Comparison of ENCODE assay signal across 8 mouse cellular contexts in the genomic region with DNA sequence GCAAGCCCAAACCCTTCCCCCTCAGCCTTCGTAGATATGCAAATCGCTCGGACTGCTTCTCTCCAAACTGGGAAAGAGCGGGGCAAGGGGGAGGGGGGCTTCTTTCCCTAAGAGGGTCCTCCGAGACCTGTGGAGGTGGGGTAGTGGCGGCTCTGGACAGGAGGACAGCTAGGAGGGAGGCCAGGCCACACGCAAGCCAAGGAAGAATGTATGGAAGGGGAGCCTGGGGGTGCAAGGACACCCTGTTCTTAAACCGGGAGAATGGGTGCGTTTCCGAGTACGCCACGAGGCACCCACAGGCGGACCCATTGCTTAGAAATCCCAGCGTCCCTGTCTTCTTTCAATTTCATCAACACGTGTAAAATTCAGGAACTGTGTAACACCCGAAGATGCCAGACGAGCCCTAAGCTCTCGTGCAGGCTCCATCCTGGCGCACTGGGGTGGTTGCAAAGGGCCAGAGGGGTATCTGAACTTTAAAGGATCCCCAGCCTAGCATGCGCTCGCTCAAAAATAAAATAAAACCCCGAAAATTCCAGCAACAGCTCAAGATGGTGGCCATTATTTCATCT. TPM values are rescaled to one million over a fixed set of nuclear protein-coding genes. Genes with fewer than 3 reads are reported as not detected.
A peak's percentile ranks its signal among the peaks of the same experiment; 100 is the strongest.
DNase-seq lines count a peak whose midpoint lies in the region; ATAC-seq and TF ChIP-seq lines count a peak whose summit lies in the region.

No protein-coding gene starts in this region.

- peak overlapping the region; percentile 82 for H3K9ac ChIP-seq in lung, embryonic 14.5 days
- no peak overlapping the region; the same call in 1 of the 2 replicates for H3K9ac ChIP-seq in forebrain, embryonic 15.5 days (replicated peaks)
- H3K9ac ChIP-seq in intestine, embryonic 15.5 days: peak overlapping the region; percentile 36

- DNase-seq in lung, embryonic 14.5 days: peak; percentile 64
- DNase-seq in lung, postnatal 14 days: no peak
- peak; percentile 40 for DNase-seq in lung, postnatal 36 days
- no peak for DNase-seq in retina, embryonic 14.5 days (ENCODE audit: low spot score)
- DNase-seq in c-Kit-positive CD71-positive TER-119-positive erythroid progenitor cells, embryonic 14.5 days (ENCODE audit: low spot score): no peak
- DNase-seq in spleen, adult 18-20 months: no peak

- no peaks in the 10 kb centered on the region for H3K9me3 ChIP-seq in lung, embryonic 14.5 days (ENCODE audit: low read depth, low read length)
- no peaks in the 10 kb centered on the region for H3K9me3 ChIP-seq in forebrain, embryonic 15.5 days
- H3K9me3 ChIP-seq in intestine, embryonic 15.5 days: no peaks in the 10 kb centered on the region

- H3K4me1 ChIP-seq in lung, embryonic 14.5 days (ENCODE audit: insufficient read depth): peaks cover 7% of the 10 kb centered on the region
- peaks cover 70% of the 10 kb centered on the region for H3K4me1 ChIP-seq in forebrain, embryonic 15.5 days
- peaks cover 36% of the 10 kb centered on the region for H3K4me1 ChIP-seq in intestine, embryonic 15.5 days (replicated peaks)

- H3K4me2 ChIP-seq in lung, embryonic 14.5 days: peak overlapping the region; percentile 97
- peak overlapping the region; percentile 89 for H3K4me2 ChIP-seq in forebrain, embryonic 15.5 days (replicated peaks)
- peak overlapping the region; percentile 96 for H3K4me2 ChIP-seq in intestine, embryonic 15.5 days (replicated peaks)

- H3K27ac ChIP-seq in lung, embryonic 14.5 days (ENCODE audit: low read depth): peak overlapping the region; percentile 99
- H3K27ac ChIP-seq in forebrain, embryonic 15.5 days (replicated peaks): peak overlapping the region; percentile 45; the same call in 1 of the 2 replicates
- peak overlapping the region; percentile 74 for H3K27ac ChIP-seq in intestine, embryonic 15.5 days

- H3K36me3 ChIP-seq in lung, embryonic 14.5 days (ENCODE audit: insufficient read depth): peaks cover 28% of the 10 kb centered on the region
- H3K36me3 ChIP-seq in forebrain, embryonic 15.5 days: no peaks in the 10 kb centered on the region
- 0 out of 2 replicates have a peak, but pooled peaks cover 7% of the 10 kb centered on the region for H3K36me3 ChIP-seq in intestine, embryonic 15.5 days

- peak; percentile 10; the same call in 1 of the 2 replicates for ATAC-seq in lung, embryonic 14.5 days (ENCODE audit: insufficient read depth)
- no peak for ATAC-seq in forebrain, embryonic 15.5 days (replicated peaks)
- ATAC-seq in intestine, embryonic 15.5 days: peak; percentile 13; the same call in 1 of the 2 replicates

- under 1% methylated on average over 22 of the region's 22 CpGs for WGBS in lung, embryonic 14.5 days
- WGBS in forebrain, embryonic 15.5 days: under 1% methylated on average over 22 of the region's 22 CpGs
- WGBS in intestine, embryonic 15.5 days: 2% methylated on average over 22 of the region's 22 CpGs

- TF ChIP-seq CTCF in lung, embryonic 14.5 days (IDR thresholded peaks at IDR 0.05; ENCODE audit: low read depth): no peak

- peak overlapping the region; percentile 71 for H3K4me3 ChIP-seq in lung, embryonic 14.5 days (ENCODE audit: low read depth, low read length)
- H3K4me3 ChIP-seq in forebrain, embryonic 15.5 days: peak overlapping the region; percentile 47
- H3K4me3 ChIP-seq in intestine, embryonic 15.5 days (replicated peaks): peak overlapping the region; percentile 56

- H3K27me3 ChIP-seq in lung, embryonic 14.5 days (ENCODE audit: insufficient read depth, low read length): peaks cover 11% of the 10 kb centered on the region; the same call in 1 of the 2 replicates
- peaks cover 41% of the 10 kb centered on the region for H3K27me3 ChIP-seq in forebrain, embryonic 15.5 days
- peaks cover 25% of the 10 kb centered on the region for H3K27me3 ChIP-seq in intestine, embryonic 15.5 days (replicated peaks)

RNA-seq across cellular contexts. Expression of gene Ccnd1, which starts 0.4 kb away (rescaled TPM):
- polyA plus RNA-seq in lung, embryonic 14.5 days (2014; fragmentation: Nextera tagmentation; extraction: Ambion mirVana): 148 and 154 TPM in 2 replicates
- 34.9 and 41.7 TPM in 2 replicates for polyA plus RNA-seq in forebrain, embryonic 15.5 days (2015; fragmentation: Nextera tagmentation; extraction: Ambion mirVana)
- polyA plus RNA-seq in intestine, embryonic 15.5 days (2015; fragmentation: Nextera tagmentation; extraction: Ambion mirVana): 66.8 and 77.9 TPM in 2 replicates

RNA-seq across cellular contexts. Expression of gene LTO1, which starts 25.2 kb away (rescaled TPM):
- 22.1 and 22.3 TPM in 2 replicates for polyA plus RNA-seq in lung, embryonic 14.5 days (2014; fragmentation: Nextera tagmentation; extraction: Ambion mirVana)
- polyA plus RNA-seq in forebrain, embryonic 15.5 days (2015; fragmentation: Nextera tagmentation; extraction: Ambion mirVana): 36.3 and 39.3 TPM in 2 replicates
- 24.1 and 25.2 TPM in 2 replicates for polyA plus RNA-seq in intestine, embryonic 15.5 days (2015; fragmentation: Nextera tagmentation; extraction: Ambion mirVana)

RNA-seq across cellular contexts. Expression of gene Fgf15, which starts 43.8 kb away (rescaled TPM):
- polyA plus RNA-seq in lung, embryonic 14.5 days (2014; fragmentation: Nextera tagmentation; extraction: Ambion mirVana): not detected in 2 replicates
- 20.0 and 20.8 TPM in 2 replicates for polyA plus RNA-seq in forebrain, embryonic 15.5 days (2015; fragmentation: Nextera tagmentation; extraction: Ambion mirVana)
- polyA plus RNA-seq in intestine, embryonic 15.5 days (2015; fragmentation: Nextera tagmentation; extraction: Ambion mirVana): 0.23 TPM in 1 of 2 replicates, not detected in the other

Comparison
In these comparisons a context has a peak if more than half of its experiments do, and no peak if none do; other contexts are left out.
1. DNase-seq: peak in lung, embryonic 14.5 days (single experiment) and lung, postnatal 36 days (single experiment); none in lung, postnatal 14 days (single experiment), retina, embryonic 14.5 days (single experiment), c-Kit-positive CD71-positive TER-119-positive erythroid progenitor cells, embryonic 14.5 days (single experiment) and spleen, adult 18-20 months (0 of 2).
2. H3K27ac ChIP-seq: peak in every context shown above with its lines; median percentile 99 in lung, embryonic 14.5 days; 74 in intestine, embryonic 15.5 days; 45 in forebrain, embryonic 15.5 days.
3. RNA of gene Fgf15, which starts 43.8 kb away (polyA plus RNA-seq): 20.0 to 20.8 TPM in forebrain, embryonic 15.5 days; 0.23 TPM in intestine, embryonic 15.5 days and not detected in lung, embryonic 14.5 days; every median in the first group is over 10 times any median in the second.
4. Peak in every context shown above with its lines, with median percentiles within 50 percentile points of each other: H3K4me2 ChIP-seq and H3K4me3 ChIP-seq.